Mouse (Mus musculus): Measurements from ENCODE around the gene Spem2. TPM values are rescaled to one million over a fixed set of nuclear protein-coding genes. Genes with fewer than 3 reads are reported as not detected.

Spem2 gene
- 0.39 TPM for polyA plus RNA-seq (2017; shearing (Covaris generic))

GRCm38 (mm10) chr11:69818365-69818764, at the start of gene Spem2:
TSS of gene Spem2 (minus strand) at chr11:69818465.

GRCm38 (mm10) chr11:69858113-69858998, 40.1 kb upstream of the Spem2 start, which contains the start of gene Tnk1:
TSS of gene Tnk1 (minus strand) at chr11:69858730.

GRCm38 (mm10) chr11:69846198-69846680, 28.0 kb upstream of the Spem2 start, which contains the start of gene Plscr3:
TSS of gene Plscr3 (plus strand) at chr11:69846376.

GRCm38 (mm10) chr11:69837952-69838713, 19.9 kb upstream of the Spem2 start, which contains the start of gene Tmem256:
TSS of gene Tmem256 (plus strand) at chr11:69838514.

GRCm38 (mm10) chr11:69837604-69837951, 19.3 kb upstream of the Spem2 start, which contains the start of gene Nlgn2:
TSS of gene Nlgn2 (minus strand) at chr11:69837784.

GRCm38 (mm10) chr11:69822080-69822479, 3.8 kb upstream of the Spem2 start, which contains the start of gene Spem1:
TSS of gene Spem1 (minus strand) at chr11:69822180.

GRCm38 (mm10) chr11:69815155-69815554, 3.1 kb downstream of the Spem2 start, which contains the start of gene Gm39566:
TSS of gene Gm39566 (minus strand) at chr11:69815298.

GRCm38 (mm10) chr11:69804972-69805909, 13.0 kb downstream of the Spem2 start, which contains the start of gene Tmem102:
TSS of gene Tmem102 (minus strand) at chr11:69805624.

GRCm38 (mm10) chr11:69801379-69801977, 16.8 kb downstream of the Spem2 start, which contains the start of gene Fgf11:
TSS of gene Fgf11 (minus strand) at chr11:69801857.

GRCm38 (mm10) chr11:69795168-69795982, 22.9 kb downstream of the Spem2 start, which contains the start of gene Chrnb1:
TSS of gene Chrnb1 (minus strand) at chr11:69795943.

Other genes starting within 250 kb of the Spem2 start
- 13.1 TPM for gene Wrap53, start 238.2 kb downstream of the Spem2 start, polyA plus RNA-seq (2017; shearing (Covaris generic))
- gene Trp53, start 238.1 kb downstream of the Spem2 start, polyA plus RNA-seq (2017; shearing (Covaris generic)), result 204 TPM
- gene Atp1b2, start 212.5 kb downstream of the Spem2 start, polyA plus RNA-seq (2017; shearing (Covaris generic)), result not detected
- gene Shbg, start 200.6 kb downstream of the Spem2 start, polyA plus RNA-seq (2017; shearing (Covaris generic)), result 0.68 TPM
- 0.59 TPM for gene Sat2, start 196.4 kb downstream of the Spem2 start, polyA plus RNA-seq (2017; shearing (Covaris generic))
- gene Fxr2, start 185.5 kb downstream of the Spem2 start, polyA plus RNA-seq (2017; shearing (Covaris generic)), result 73.0 TPM
- 0.76 TPM for gene Sox15, start 163.2 kb downstream of the Spem2 start, polyA plus RNA-seq (2017; shearing (Covaris generic))
- gene Mpdu1, start 155.8 kb downstream of the Spem2 start, polyA plus RNA-seq (2017; shearing (Covaris generic)), result 44.5 TPM
- 3.9 TPM for gene Cd68, start 152.3 kb downstream of the Spem2 start, polyA plus RNA-seq (2017; shearing (Covaris generic))
- 729 TPM for gene Eif4a1, start 146.0 kb downstream of the Spem2 start, polyA plus RNA-seq (2017; shearing (Covaris generic))
- gene Senp3, start 136.4 kb downstream of the Spem2 start, polyA plus RNA-seq (2017; shearing (Covaris generic)), result 29.6 TPM
- not detected for gene Tnfsf13, start 132.7 kb downstream of the Spem2 start, polyA plus RNA-seq (2017; shearing (Covaris generic))
- not detected for gene Tnfsf12, start 122.6 kb downstream of the Spem2 start, polyA plus RNA-seq (2017; shearing (Covaris generic))
- gene Tnfsfm13, start 122.4 kb downstream of the Spem2 start, polyA plus RNA-seq (2017; shearing (Covaris generic)), result not detected
- gene Polr2a, start 59.8 kb downstream of the Spem2 start, polyA plus RNA-seq (2017; shearing (Covaris generic)), result 51.9 TPM
- 0.26 TPM for gene Slc35g3, start 56.5 kb downstream of the Spem2 start, polyA plus RNA-seq (2017; shearing (Covaris generic))
- gene Zbtb4, start 52.6 kb downstream of the Spem2 start, polyA plus RNA-seq (2017; shearing (Covaris generic)), result 4.2 TPM
- 0.52 TPM for gene Chrnb1, start 22.5 kb downstream of the Spem2 start, polyA plus RNA-seq (2017; shearing (Covaris generic))
- gene Fgf11, start 16.6 kb downstream of the Spem2 start, polyA plus RNA-seq (2017; shearing (Covaris generic)), result not detected
- not detected for gene Tmem102, start 12.8 kb downstream of the Spem2 start, polyA plus RNA-seq (2017; shearing (Covaris generic))
- 0.16 TPM for gene Gm39566, start 3.2 kb downstream of the Spem2 start, polyA plus RNA-seq (2017; shearing (Covaris generic))
- gene Spem1, start 3.7 kb upstream of the Spem2 start, polyA plus RNA-seq (2017; shearing (Covaris generic)), result not detected
- 0.15 TPM for gene Nlgn2, start 19.3 kb upstream of the Spem2 start, polyA plus RNA-seq (2017; shearing (Covaris generic))
- gene Tmem256, start 20.0 kb upstream of the Spem2 start, polyA plus RNA-seq (2017; shearing (Covaris generic)), result 44.3 TPM
- gene Plscr3, start 27.9 kb upstream of the Spem2 start, polyA plus RNA-seq (2017; shearing (Covaris generic)), result 8.5 TPM
- 0.27 TPM for gene Tnk1, start 40.3 kb upstream of the Spem2 start, polyA plus RNA-seq (2017; shearing (Covaris generic))
- not detected for gene Tmem95, start 59.6 kb upstream of the Spem2 start, polyA plus RNA-seq (2017; shearing (Covaris generic))
- gene Kctd11, start 62.9 kb upstream of the Spem2 start, polyA plus RNA-seq (2017; shearing (Covaris generic)), result 0.95 TPM
- gene Acap1, start 77.1 kb upstream of the Spem2 start, polyA plus RNA-seq (2017; shearing (Covaris generic)), result 485 TPM
- gene 2810408A11Rik, start 82.5 kb upstream of the Spem2 start, polyA plus RNA-seq (2017; shearing (Covaris generic)), result 1.6 TPM
- gene Neurl4, start 82.6 kb upstream of the Spem2 start, polyA plus RNA-seq (2017; shearing (Covaris generic)), result 7.3 TPM
- 235 TPM for gene Gps2, start 95.4 kb upstream of the Spem2 start, polyA plus RNA-seq (2017; shearing (Covaris generic))
- gene Eif5a, start 103.5 kb upstream of the Spem2 start, polyA plus RNA-seq (2017; shearing (Covaris generic)), result 1,038 TPM
- gene Ybx2, start 117.3 kb upstream of the Spem2 start, polyA plus RNA-seq (2017; shearing (Covaris generic)), result not detected
- gene Slc2a4, start 129.7 kb upstream of the Spem2 start, polyA plus RNA-seq (2017; shearing (Covaris generic)), result not detected
- gene Cldn7, start 146.3 kb upstream of the Spem2 start, polyA plus RNA-seq (2017; shearing (Covaris generic)), result not detected
- 34.3 TPM for gene Ctdnep1, start 162.7 kb upstream of the Spem2 start, polyA plus RNA-seq (2017; shearing (Covaris generic))
- 57.5 TPM for gene Elp5, start 164.1 kb upstream of the Spem2 start, polyA plus RNA-seq (2017; shearing (Covaris generic))
- 358 TPM for gene Gabarap, start 172.7 kb upstream of the Spem2 start, polyA plus RNA-seq (2017; shearing (Covaris generic))
- gene Phf23, start 177.3 kb upstream of the Spem2 start, polyA plus RNA-seq (2017; shearing (Covaris generic)), result 52.1 TPM
- gene Dvl2, start 182.1 kb upstream of the Spem2 start, polyA plus RNA-seq (2017; shearing (Covaris generic)), result 15.5 TPM
- gene Acadvl, start 196.9 kb upstream of the Spem2 start, polyA plus RNA-seq (2017; shearing (Covaris generic)), result 101 TPM
- 6.9 TPM for gene Dlg4, start 198.5 kb upstream of the Spem2 start, polyA plus RNA-seq (2017; shearing (Covaris generic))
- gene Asgr1, start 235.6 kb upstream of the Spem2 start, polyA plus RNA-seq (2017; shearing (Covaris generic)), result not detected

Data from effector memory CD4-positive, alpha-beta T cell, adult 7 months (primary cell).